Comparison of ENCODE assay signal across 8 mouse cellular contexts in the genomic region with DNA sequence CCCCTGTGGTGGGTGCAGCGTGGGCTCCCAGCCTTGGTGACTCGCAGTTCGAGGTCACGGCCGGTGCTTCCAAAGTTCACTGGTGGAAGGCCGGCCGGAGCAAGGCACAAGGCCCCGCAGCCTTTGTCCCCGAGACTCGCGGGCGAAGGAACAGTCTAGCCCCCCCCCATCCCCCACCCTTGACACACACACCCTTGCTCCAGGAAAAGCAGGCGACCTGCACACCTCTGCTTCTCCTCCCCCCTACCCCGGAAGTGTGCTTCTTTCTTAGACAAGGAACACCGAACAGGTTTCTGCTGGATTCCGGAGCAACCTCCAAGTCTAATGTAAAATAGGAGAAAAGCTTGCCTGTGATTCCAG. TPM values are rescaled to one million over a fixed set of nuclear protein-coding genes. Genes with fewer than 3 reads are reported as not detected.
A peak's percentile ranks its signal among the peaks of the same experiment; 100 is the strongest.
DNase-seq lines count a peak whose midpoint lies in the region; ATAC-seq lines count a peak whose summit lies in the region.

No protein-coding gene starts in this region.

- peak overlapping the region; percentile 84 for H3K4me2 ChIP-seq in neural tube, embryonic 11.5 days (ENCODE audit: low read depth)
- H3K4me2 ChIP-seq in midbrain, embryonic 12.5 days (replicated peaks) = peak overlapping the region; percentile 97

- H3K9me3 ChIP-seq in neural tube, embryonic 11.5 days (ENCODE audit: control insufficient read depth, low read length) = no peaks in the 10 kb centered on the region
- no peaks in the 10 kb centered on the region for H3K9me3 ChIP-seq in forebrain, embryonic 10.5 days
- no peaks in the 10 kb centered on the region for H3K9me3 ChIP-seq in midbrain, embryonic 12.5 days

- peak overlapping the region; percentile 72 for H3K4me3 ChIP-seq in neural tube, embryonic 11.5 days (ENCODE audit: low read depth, low read length)
- H3K4me3 ChIP-seq in forebrain, embryonic 10.5 days = peak overlapping the region; percentile 74
- H3K4me3 ChIP-seq in midbrain, embryonic 12.5 days = peak overlapping the region; percentile 85

- H3K9ac ChIP-seq in neural tube, embryonic 11.5 days (ENCODE audit: low read length) = no peak overlapping the region; the same call in none of the 2 replicates
- H3K9ac ChIP-seq in midbrain, embryonic 12.5 days (replicated peaks) = peak overlapping the region; percentile 76

- no peak overlapping the region for H3K27ac ChIP-seq in neural tube, embryonic 11.5 days (ENCODE audit: low read depth, low read length)
- peak overlapping the region; percentile 96 for H3K27ac ChIP-seq in forebrain, embryonic 10.5 days
- H3K27ac ChIP-seq in midbrain, embryonic 12.5 days (replicated peaks) = no peak overlapping the region

- H3K27me3 ChIP-seq in neural tube, embryonic 11.5 days (ENCODE audit: control insufficient read depth, insufficient read depth, low read length) = no peaks in the 10 kb centered on the region
- peaks cover 11% of the 10 kb centered on the region for H3K27me3 ChIP-seq in forebrain, embryonic 10.5 days (ENCODE audit: poor library complexity, severe bottlenecking)
- H3K27me3 ChIP-seq in midbrain, embryonic 12.5 days = peaks cover 9% of the 10 kb centered on the region; the same call in 1 of the 2 replicates

- peak; percentile 8; the same call in 1 of the 2 replicates for ATAC-seq in neural tube, embryonic 11.5 days (ENCODE audit: insufficient read depth, low FRiP score, low TSS enrichment)
- ATAC-seq in midbrain, embryonic 12.5 days (ENCODE audit: low FRiP score, low read depth) = peak; percentile 35; the same call in 1 of the 2 replicates
- ATAC-seq in activated CD4-positive, CD25-positive, alpha-beta regulatory T cell, adult 4 months = no peak

- peaks cover 5% of the 10 kb centered on the region; the same call in 1 of the 2 replicates for H3K4me1 ChIP-seq in neural tube, embryonic 11.5 days (ENCODE audit: control insufficient read depth, insufficient read depth, low read length)
- peaks cover 46% of the 10 kb centered on the region for H3K4me1 ChIP-seq in forebrain, embryonic 10.5 days
- H3K4me1 ChIP-seq in midbrain, embryonic 12.5 days = peaks cover 23% of the 10 kb centered on the region

- WGBS in neural tube, embryonic 11.5 days = 2% methylated on average over 16 of the region's 16 CpGs
- 3% methylated on average over 16 of the region's 16 CpGs for WGBS in forebrain, embryonic 10.5 days
- WGBS in midbrain, embryonic 12.5 days = 5% methylated on average over 13 of the region's 16 CpGs

- no peak for DNase-seq in neural tube, embryonic 11.5 days (ENCODE audit: low spot score)
- DNase-seq in neural tube, embryonic 10.5 days (ENCODE audit: extremely low spot score, low spot score) = no peak
- DNase-seq in forebrain, embryonic 10.5 days (ENCODE audit: extremely low spot score, low spot score) = no peak
- DNase-seq in kidney, postnatal 10 days = peak; percentile 65
- no peak for DNase-seq in ovary, postnatal 10 days (ENCODE audit: low spot score)
- no peak for DNase-seq in layer of hippocampus, postnatal 36 days

- no peaks in the 10 kb centered on the region for H3K36me3 ChIP-seq in neural tube, embryonic 11.5 days (ENCODE audit: control insufficient read depth, insufficient read depth, low read length)
- H3K36me3 ChIP-seq in forebrain, embryonic 10.5 days (replicated peaks) = peaks cover 11% of the 10 kb centered on the region
- H3K36me3 ChIP-seq in midbrain, embryonic 12.5 days = no peaks in the 10 kb centered on the region

RNA-seq across cellular contexts. Expression of gene Plekha7, which starts 0.4 kb away (rescaled TPM):
- 6.3 and 7.3 TPM in 2 replicates for polyA plus RNA-seq in neural tube, embryonic 11.5 days (2014; fragmentation: Nextera tagmentation; extraction: Ambion mirVana)
- 27.7 and 28.3 TPM in 2 replicates for polyA plus RNA-seq in forebrain, embryonic 10.5 days (2016; fragmentation: Nextera tagmentation; extraction: Ambion mirVana)
- polyA plus RNA-seq in midbrain, embryonic 12.5 days (2016; fragmentation: Nextera tagmentation; extraction: Ambion mirVana) = 17.3 and 21.2 TPM in 2 replicates
- polyA plus RNA-seq in activated CD4-positive, CD25-positive, alpha-beta regulatory T cell, adult 4 months (2017; shearing (Covaris generic)) = 10 to 100 TPM in 1 of 2 experiments, 1 to 10 TPM in 1; 4.3 to 11.3 TPM
- total RNA-seq in layer of hippocampus, postnatal 36 days (2021) = 10 to 100 TPM; 16.3 to 20.5 TPM

RNA-seq across cellular contexts. Expression of gene Rps13, which starts 25.4 kb away (rescaled TPM):
- polyA plus RNA-seq in neural tube, embryonic 11.5 days (2014; fragmentation: Nextera tagmentation; extraction: Ambion mirVana) = 696 and 786 TPM in 2 replicates
- polyA plus RNA-seq in forebrain, embryonic 10.5 days (2016; fragmentation: Nextera tagmentation; extraction: Ambion mirVana) = 830 and 840 TPM in 2 replicates
- polyA plus RNA-seq in midbrain, embryonic 12.5 days (2016; fragmentation: Nextera tagmentation; extraction: Ambion mirVana) = 605 and 651 TPM in 2 replicates
- polyA plus RNA-seq in activated CD4-positive, CD25-positive, alpha-beta regulatory T cell, adult 4 months (2017; shearing (Covaris generic)) = 1,000 to 10,000 TPM in 1 of 2 experiments, 100 to 1,000 TPM in 1; 821 to 1,081 TPM
- 100 to 1,000 TPM; 223 to 244 TPM for total RNA-seq in layer of hippocampus, postnatal 36 days (2021)
